Mouse (Mus musculus) limb, embryonic 15.5 days (tissue): ENCODE data around the gene Tap1. TPM values are rescaled to one million over a fixed set of nuclear protein-coding genes. Genes with fewer than 3 reads are reported as not detected.

Experiments used
- ATAC-seq: fragments of 200-750 bp; cut with Nextera tagmentation; 2 replicates; pipeline ENCODE4 v1.8.0; 2017; ENCODE audit warnings: low read depth, moderate TSS enrichment; ENCODE audit not compliant: insufficient number of reproducible peaks, low FRiP score, low TSS enrichment
- H3K27ac ChIP-seq: fragments of 300-500 bp; sonication (generic); 2 replicates; pipeline ENCODE4 v1.5.1; 2015; ENCODE audit warnings: moderate library complexity, mild to moderate bottlenecking, inconsistent platforms
- H3K27me3 ChIP-seq: fragments of 300-500 bp; sonication (generic); 2 replicates; pipeline ENCODE4 v1.6.1; 2015; ENCODE audit warnings: inconsistent platforms
- H3K36me3 ChIP-seq: fragments of 300-500 bp; sonication (generic); 2 replicates; pipeline ENCODE4 v1.6.1; 2015; ENCODE audit warnings: inconsistent platforms
- H3K4me1 ChIP-seq: fragments of 300-500 bp; sonication (generic); 2 replicates; pipeline ENCODE4 v1.6.1; 2015; ENCODE audit warnings: inconsistent platforms
- H3K4me2 ChIP-seq: fragments of 300-500 bp; sonication (generic); 2 replicates; pipeline ENCODE4 v1.6.1; 2015; ENCODE audit warnings: mild to moderate bottlenecking, inconsistent platforms
- H3K4me3 ChIP-seq: fragments of 300-500 bp; sonication (generic); 2 replicates; pipeline ENCODE4 v1.5.1; 2015; ENCODE audit warnings: mild to moderate bottlenecking, inconsistent platforms
- H3K9ac ChIP-seq: fragments of 300-500 bp; sonication (generic); 2 replicates; pipeline ENCODE4 v1.6.1; 2015; ENCODE audit warnings: inconsistent platforms
- H3K9me3 ChIP-seq: fragments of 300-500 bp; sonication (generic); 2 replicates; pipeline ENCODE4 v1.6.1; 2016; ENCODE audit warnings: inconsistent platforms
- whole genome bisulfite sequencing: fragments of 180-500 bp; shearing (Covaris S2); methylation state at CpG from one replicate; pipeline ENCODE4 v1.1.7; 2015; 5-methylcytosine and 5-hydroxymethylcytosine counted together
- polyA plus RNA-seq: library from polyadenylated mRNA; unstranded; fragments of >200 nt; fragmentation: Nextera tagmentation; extraction: Ambion mirVana; gene quantifications from 2 replicates; pipeline ENCODE4 v1.2.1, GENCODE M21; 2015

Tap1 gene
- polyA plus RNA-seq, 1 experiment from 2014 or later = 13.2 TPM

- no peak for ATAC-seq
- WGBS = 72% methylated on average over 15 of the region's 15 CpGs
Measured at GRCm38 (mm10) chr17:34183564-34184219, 3.7 kb upstream of the Tap1 start.

GRCm38 (mm10) chr17:34185526-34185925 is 1.8 kb upstream of the Tap1 start:
- Histone ChIP-seq H3K4me3 (no peak overlapping the region), H3K9ac (no peak overlapping the region), H3K27ac (no peak overlapping the region), H3K36me3 (no peaks in the 10 kb centered on the region), H3K27me3 (peaks cover 52% of the 10 kb centered on the region), H3K9me3 (no peaks in the 10 kb centered on the region), H3K4me1 (peaks cover 15% of the 10 kb centered on the region), H3K4me2 (no peak overlapping the region)
- ATAC-seq = no peak
- 90% methylated on average over 9 of the region's 9 CpGs for WGBS

More at GRCm38 (mm10) chr17:34183564-34184219, 3.7 kb upstream of the Tap1 start:
- no peak overlapping the region for H3K9ac ChIP-seq
- H3K9me3 ChIP-seq = no peaks in the 10 kb centered on the region
- H3K27me3 ChIP-seq = peaks cover 35% of the 10 kb centered on the region
- no peaks in the 10 kb centered on the region for H3K36me3 ChIP-seq
- H3K27ac ChIP-seq = no peak overlapping the region
- no peak overlapping the region for H3K4me3 ChIP-seq
- no peak overlapping the region for H3K4me2 ChIP-seq
- H3K4me1 ChIP-seq = peaks cover 15% of the 10 kb centered on the region

DNA sequence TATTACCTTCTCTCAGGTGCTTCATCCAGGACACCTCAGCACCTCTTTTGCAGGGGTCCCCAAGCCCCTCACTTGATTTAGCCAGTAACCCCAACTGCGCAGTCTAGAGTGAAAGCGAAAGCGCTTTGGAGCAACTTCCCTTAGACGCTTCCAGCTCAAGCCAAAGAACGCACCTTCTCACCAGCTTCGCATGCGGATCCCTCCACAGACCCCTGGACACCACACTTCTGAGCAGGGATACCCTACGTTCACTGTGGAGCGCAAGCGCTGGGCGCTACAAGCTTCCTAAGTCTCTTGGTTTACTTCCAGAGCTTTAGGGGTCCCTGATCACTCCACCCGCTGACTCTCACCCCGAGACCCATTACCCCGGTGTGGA is 480 bp upstream of the Tap1 start:
- no peak for ATAC-seq
- Histone ChIP-seq H3K4me1 (peaks cover 15% of the 10 kb centered on the region), H3K9me3 (no peaks in the 10 kb centered on the region), H3K27me3 (peaks cover 63% of the 10 kb centered on the region), H3K36me3 (no peaks in the 10 kb centered on the region), H3K9ac (no peak overlapping the region), H3K27ac (no peak overlapping the region), H3K4me2 (peak overlapping the region; percentile 93), H3K4me3 (peak overlapping the region; percentile 50)
- WGBS = 3% methylated on average over 14 of the region's 14 CpGs

DNA sequence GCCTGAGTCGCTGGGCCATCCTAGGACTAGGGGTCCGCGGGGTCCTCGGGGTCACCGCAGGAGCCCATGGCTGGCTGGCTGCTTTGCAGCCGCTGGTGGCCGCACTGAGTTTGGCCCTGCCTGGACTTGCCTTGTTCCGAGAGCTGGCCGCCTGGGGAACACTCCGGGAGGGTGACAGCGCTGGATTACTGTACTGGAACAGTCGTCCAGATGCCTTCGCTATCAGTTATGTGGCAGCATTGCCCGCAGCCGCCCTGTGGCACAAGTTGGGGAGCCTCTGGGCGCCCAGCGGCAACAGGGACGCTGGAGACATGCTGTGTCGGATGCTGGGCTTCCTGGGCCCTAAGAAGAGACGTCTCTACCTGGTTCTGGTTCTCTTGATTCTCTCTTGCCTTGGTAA is 657 bp downstream of the Tap1 start:
- no peaks in the 10 kb centered on the region for H3K9me3 ChIP-seq
- H3K4me3 ChIP-seq = peak overlapping the region; percentile 50
- peak overlapping the region; percentile 93 for H3K4me2 ChIP-seq
- peaks cover 75% of the 10 kb centered on the region for H3K27me3 ChIP-seq
- H3K36me3 ChIP-seq = no peaks in the 10 kb centered on the region
- ATAC-seq = no peak
- peaks cover 18% of the 10 kb centered on the region for H3K4me1 ChIP-seq
- 2% methylated on average over 20 of the region's 20 CpGs for WGBS
- H3K27ac ChIP-seq = peak overlapping the region; percentile 83
- H3K9ac ChIP-seq = peak overlapping the region; percentile 60

DNA sequence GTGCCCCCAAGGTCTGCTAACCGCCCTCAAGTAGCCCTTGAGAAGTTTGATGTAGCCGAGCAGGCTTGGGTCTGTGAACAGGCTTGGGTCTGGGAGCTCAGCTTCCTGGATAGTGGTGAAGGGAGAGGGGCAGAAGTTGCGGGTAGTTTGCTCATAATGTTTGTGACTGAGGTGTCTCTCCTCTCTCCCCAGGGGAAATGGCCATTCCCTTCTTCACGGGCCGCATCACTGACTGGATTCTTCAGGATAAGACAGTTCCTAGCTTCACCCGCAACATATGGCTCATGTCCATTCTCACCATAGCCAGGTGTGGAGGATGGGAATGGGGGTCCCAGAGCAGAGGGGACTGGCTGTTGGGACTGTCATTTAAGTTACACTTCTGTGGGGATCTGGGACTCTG is 1.6 kb downstream of the Tap1 start:
- no peak overlapping the region for H3K4me3 ChIP-seq
- H3K9me3 ChIP-seq = no peaks in the 10 kb centered on the region
- H3K4me1 ChIP-seq = peaks cover 18% of the 10 kb centered on the region
- H3K27ac ChIP-seq = no peak overlapping the region
- no peaks in the 10 kb centered on the region for H3K36me3 ChIP-seq
- H3K4me2 ChIP-seq = no peak overlapping the region
- no peak for ATAC-seq
- 68% methylated on average over 6 of the region's 6 CpGs for WGBS
- H3K9ac ChIP-seq = no peak overlapping the region
- peaks cover 75% of the 10 kb centered on the region for H3K27me3 ChIP-seq

DNA sequence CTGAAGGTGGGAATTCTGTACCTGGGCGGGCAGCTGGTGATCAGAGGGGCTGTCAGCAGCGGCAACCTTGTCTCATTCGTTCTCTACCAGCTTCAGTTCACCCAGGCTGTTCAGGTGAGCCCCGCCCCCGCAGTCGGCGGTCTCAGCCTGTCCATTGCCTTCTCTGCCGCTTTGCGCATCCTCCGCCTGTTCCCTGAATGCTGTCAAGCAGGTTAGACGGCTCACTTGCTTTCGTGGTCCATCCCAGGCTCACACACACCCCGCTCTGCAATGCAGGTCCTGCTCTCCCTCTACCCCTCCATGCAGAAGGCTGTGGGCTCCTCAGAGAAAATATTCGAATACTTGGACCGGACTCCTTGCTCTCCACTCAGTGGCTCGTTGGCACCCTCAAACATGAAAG is 5.5 kb downstream of the Tap1 start:
- peaks cover 90% of the 10 kb centered on the region for H3K27me3 ChIP-seq
- H3K9me3 ChIP-seq = no peaks in the 10 kb centered on the region
- H3K9ac ChIP-seq = no peak overlapping the region
- H3K4me1 ChIP-seq = peaks cover 16% of the 10 kb centered on the region
- WGBS = 26% methylated on average over 16 of the region's 16 CpGs
- H3K36me3 ChIP-seq = no peaks in the 10 kb centered on the region
- H3K27ac ChIP-seq = no peak overlapping the region
- no peak overlapping the region for H3K4me2 ChIP-seq
- ATAC-seq = no peak
- no peak overlapping the region for H3K4me3 ChIP-seq

DNA sequence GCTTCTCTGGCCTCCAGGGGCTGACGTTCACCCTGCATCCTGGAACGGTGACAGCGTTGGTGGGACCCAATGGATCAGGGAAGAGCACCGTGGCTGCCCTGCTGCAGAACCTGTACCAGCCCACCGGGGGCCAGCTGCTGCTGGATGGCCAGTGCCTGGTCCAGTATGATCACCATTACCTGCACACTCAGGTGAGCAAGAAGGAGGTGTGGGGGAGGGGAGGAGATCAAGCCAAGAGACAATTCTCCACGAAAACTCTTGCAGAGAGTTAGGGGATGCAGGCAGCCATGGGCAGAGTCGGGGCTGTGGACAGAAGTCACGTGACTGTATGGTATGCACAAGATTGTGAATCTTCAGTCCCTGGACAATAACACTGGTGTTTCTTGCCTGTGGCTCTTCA is 6.1 kb downstream of the Tap1 start:
- Histone ChIP-seq H3K27me3 (peaks cover 91% of the 10 kb centered on the region), H3K27ac (no peak overlapping the region), H3K36me3 (no peaks in the 10 kb centered on the region), H3K4me1 (peaks cover 17% of the 10 kb centered on the region), H3K9me3 (no peaks in the 10 kb centered on the region), H3K4me3 (no peak overlapping the region), H3K4me2 (no peak overlapping the region), H3K9ac (no peak overlapping the region)
- no peak for ATAC-seq
- WGBS = 48% methylated on average over 8 of the region's 8 CpGs

DNA sequence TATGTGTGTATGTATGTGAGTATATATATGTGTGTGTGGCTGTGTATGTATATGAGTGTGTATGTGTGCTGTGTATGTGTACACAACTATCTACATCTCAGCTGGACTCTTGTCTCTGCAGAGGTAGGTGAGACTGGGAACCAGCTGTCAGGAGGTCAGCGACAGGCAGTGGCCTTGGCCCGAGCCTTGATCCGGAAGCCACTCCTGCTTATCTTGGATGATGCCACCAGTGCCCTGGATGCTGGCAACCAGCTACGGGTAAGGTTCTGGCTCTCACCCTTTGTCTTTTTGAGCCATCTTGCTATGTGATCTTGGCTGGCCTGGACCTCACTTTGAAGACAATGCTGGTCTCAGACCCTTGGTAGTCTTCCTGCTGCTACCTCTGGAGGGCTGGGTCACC is 7.4 kb downstream of the Tap1 start:
- H3K9me3 ChIP-seq = no peaks in the 10 kb centered on the region
- no peaks in the 10 kb centered on the region for H3K36me3 ChIP-seq
- no peak for ATAC-seq
- WGBS = 92% methylated on average over 4 of the region's 4 CpGs
- no peak overlapping the region for H3K4me2 ChIP-seq
- H3K4me1 ChIP-seq = peaks cover 17% of the 10 kb centered on the region
- no peak overlapping the region for H3K27ac ChIP-seq
- peaks cover 92% of the 10 kb centered on the region for H3K27me3 ChIP-seq
- no peak overlapping the region for H3K4me3 ChIP-seq
- no peak overlapping the region for H3K9ac ChIP-seq

GRCm38 (mm10) chr17:34196491-34196890 is 9.1 kb downstream of the Tap1 start:
- H3K27ac ChIP-seq = no peak overlapping the region
- H3K36me3 ChIP-seq = no peaks in the 10 kb centered on the region
- ATAC-seq = no peak
- H3K9me3 ChIP-seq = no peaks in the 10 kb centered on the region
- no peak overlapping the region for H3K4me3 ChIP-seq
- peaks cover 88% of the 10 kb centered on the region for H3K27me3 ChIP-seq
- H3K4me1 ChIP-seq = peaks cover 17% of the 10 kb centered on the region
- H3K9ac ChIP-seq = no peak overlapping the region
- no peak overlapping the region for H3K4me2 ChIP-seq
- 40% methylated on average over 12 of the region's 12 CpGs for WGBS

DNA sequence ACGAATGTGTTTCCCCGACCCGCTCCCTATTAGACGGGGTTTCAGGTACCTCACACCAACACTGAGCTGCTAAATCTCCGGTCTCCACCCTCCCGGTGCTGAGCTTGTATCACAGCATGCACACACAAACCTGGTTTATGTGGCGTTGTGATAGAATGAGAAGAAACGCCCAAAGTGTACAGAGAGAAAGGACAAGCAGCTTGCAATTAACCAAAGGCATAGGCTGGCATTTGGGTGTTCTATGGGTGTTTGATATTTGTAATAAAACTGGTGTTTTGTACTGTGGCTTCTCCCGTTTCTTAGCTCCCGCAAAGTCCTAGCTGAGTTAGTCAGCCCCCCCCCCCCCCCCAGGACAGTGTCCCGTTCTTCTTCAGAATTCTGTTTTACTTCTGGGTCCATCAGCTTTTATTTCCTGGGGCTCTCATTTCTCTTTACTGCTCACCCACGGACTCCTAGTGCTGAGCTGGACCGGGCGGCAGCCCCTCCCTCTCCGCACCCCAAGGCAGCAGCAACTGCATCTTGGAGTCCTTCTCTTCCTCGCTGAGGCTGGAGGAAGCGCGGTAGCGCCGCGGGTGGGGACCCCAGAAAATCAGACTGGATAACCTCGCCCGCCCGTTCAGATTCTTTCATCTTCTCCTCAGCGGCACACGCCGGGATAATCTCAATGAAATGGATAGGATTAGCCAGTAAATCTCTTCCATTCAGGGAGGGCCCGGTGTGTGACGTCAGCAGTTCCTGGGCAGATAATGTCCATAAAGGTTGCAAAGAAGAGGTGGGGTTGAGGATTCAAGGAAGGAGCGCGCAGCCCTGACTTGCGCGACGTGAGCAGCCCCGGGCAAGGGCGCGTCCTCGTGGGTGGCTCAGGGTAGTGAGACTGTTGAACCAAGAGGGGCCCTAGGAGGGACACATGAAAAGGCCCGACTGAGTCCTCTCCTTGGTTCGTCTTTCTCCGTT is 9.9 kb downstream of the Tap1 start, which contains the start of gene Psmb8:
Gene Psmb8 (plus strand): TSS at position 781 of the 954 bp plus-strand sequence.
- peak within 1 kb of the TSS; percentile 43 for H3K4me3 ChIP-seq
- peak; percentile 37; the same call in 1 of the 2 replicates for ATAC-seq
- H3K36me3 ChIP-seq = no peaks in the 10 kb centered on the region
- no peaks in the 10 kb centered on the region for H3K9me3 ChIP-seq
- no peak within 1 kb of the TSS for H3K27ac ChIP-seq
- H3K27me3 ChIP-seq = peaks cover 81% of the 10 kb centered on the region
- peaks cover 17% of the 10 kb centered on the region for H3K4me1 ChIP-seq
- peak within 1 kb of the TSS; percentile 83 for H3K4me2 ChIP-seq
- 5% methylated on average over 41 of the region's 41 CpGs for WGBS
- H3K9ac ChIP-seq = 0 out of 2 replicates have a peak within 1 kb of the TSS, but pooled peaks have one; percentile 17

DNA sequence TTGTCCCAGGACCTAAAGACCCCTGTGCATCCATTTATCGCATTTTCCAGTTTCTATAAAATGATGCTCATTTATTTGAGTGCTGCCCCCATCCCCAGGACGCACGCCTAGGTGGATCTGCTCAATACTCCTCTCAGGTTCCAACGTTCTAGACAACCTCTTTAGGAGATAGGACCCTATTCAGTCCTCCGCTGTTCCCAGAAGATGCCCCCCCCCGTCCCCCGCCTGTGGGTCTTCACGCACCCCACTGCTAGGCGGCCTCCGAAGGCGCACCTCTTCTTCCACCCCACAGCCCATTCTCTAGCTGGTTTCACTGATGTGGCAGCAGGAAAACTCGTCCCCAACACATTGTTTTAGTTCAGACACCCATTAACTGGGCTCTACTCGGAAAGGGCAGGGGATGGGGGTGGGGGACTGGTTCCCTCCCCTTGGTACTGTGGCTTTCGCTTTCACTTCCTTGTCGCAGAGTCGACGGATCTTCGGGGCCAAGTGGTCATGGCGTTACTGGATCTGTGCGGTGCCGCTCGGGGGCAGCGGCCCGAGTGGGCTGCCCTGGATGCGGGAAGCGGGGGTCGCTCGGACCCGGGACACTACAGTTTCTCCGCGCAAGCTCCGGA is 10.7 kb downstream of the Tap1 start:
- 2% methylated on average over 32 of the region's 32 CpGs for WGBS
- H3K9me3 ChIP-seq = no peaks in the 10 kb centered on the region
- H3K9ac ChIP-seq = no peak overlapping the region
- H3K36me3 ChIP-seq = no peaks in the 10 kb centered on the region
- peaks cover 14% of the 10 kb centered on the region for H3K4me1 ChIP-seq
- H3K4me2 ChIP-seq = peak overlapping the region; percentile 83
- H3K27ac ChIP-seq = no peak overlapping the region
- H3K27me3 ChIP-seq = peaks cover 77% of the 10 kb centered on the region
- peak overlapping the region; percentile 43 for H3K4me3 ChIP-seq
- no peak for ATAC-seq

GRCm38 (mm10) chr17:34198521-34198912 is 11.2 kb downstream of the Tap1 start:
- Histone ChIP-seq H3K4me1 (peaks cover 14% of the 10 kb centered on the region), H3K9me3 (no peaks in the 10 kb centered on the region), H3K36me3 (no peaks in the 10 kb centered on the region), H3K9ac (no peak overlapping the region), H3K27ac (no peak overlapping the region), H3K27me3 (peaks cover 78% of the 10 kb centered on the region), H3K4me2 (peak overlapping the region; percentile 83), H3K4me3 (peak overlapping the region; percentile 43)
- 8% methylated on average over 11 of the region's 11 CpGs for WGBS
- no peak for ATAC-seq
